Comparison of ENCODE assay signal across 8 mouse cellular contexts in genomic region chr4:151860441-151861331, GRCm38 (mm10). TPM values are rescaled to one million over a fixed set of nuclear protein-coding genes. Genes with fewer than 3 reads are reported as not detected.
DNase-seq lines count a peak whose midpoint lies in the region; ATAC-seq and TF ChIP-seq lines count a peak whose summit lies in the region.

No protein-coding gene starts in this region.

- peak; percentile 45 for DNase-seq in right cerebral cortex, postnatal 10 days (ENCODE audit: low spot score in 2 of 2)
- no peak for DNase-seq in right cerebral cortex, adult 18-20 months
- peak; percentile 48 to 58 for DNase-seq in cerebellum, postnatal 10 days
- peak; percentile 34 to 35 for DNase-seq in gastrocnemius, postnatal 4 days (ENCODE audit: low spot score in 2 of 2)
- DNase-seq in liver, embryonic 14.5 days (ENCODE audit: low read depth in 3 of 3, low spot score in 3 of 3): peak in 1 of 3 experiments; percentile 16
- peak; percentile 63 for DNase-seq in thymus, postnatal 25 days

- TF ChIP-seq CTCF in liver, embryonic 14.5 days (IDR thresholded peaks at IDR 0.05; ENCODE audit: low read depth): peak; percentile 34

- peak overlapping the region; percentile 75 for H3K4me3 ChIP-seq in intestine, embryonic 16.5 days (ENCODE audit: low read length)
- H3K4me3 ChIP-seq in liver, embryonic 14.5 days (ENCODE audit: insufficient read depth in 1 of 2, low read depth in 2 of 2, low read length in 2 of 2): peak overlapping the region; percentile 68 to 83
- peak overlapping the region; percentile 81 for H3K4me3 ChIP-seq in neural tube, embryonic 13.5 days

- ATAC-seq in intestine, embryonic 16.5 days: no peak
- ATAC-seq in liver, embryonic 14.5 days (ENCODE audit: insufficient read depth): no peak
- no peak for ATAC-seq in neural tube, embryonic 13.5 days (ENCODE audit: low read depth)

- H3K36me3 ChIP-seq in intestine, embryonic 16.5 days (ENCODE audit: control insufficient read depth, insufficient read depth, low read length): no peaks in the 10 kb centered on the region
- no peaks in the 10 kb centered on the region for H3K36me3 ChIP-seq in liver, embryonic 14.5 days (replicated peaks; ENCODE audit: control insufficient read depth, insufficient read depth, low read depth)
- H3K36me3 ChIP-seq in neural tube, embryonic 13.5 days: no peaks in the 10 kb centered on the region

- no peak for TF ChIP-seq EP300 in liver, embryonic 14.5 days (IDR thresholded peaks at IDR 0.05; ENCODE audit: low read depth)

- no peaks in the 10 kb centered on the region for H3K9me3 ChIP-seq in intestine, embryonic 16.5 days (ENCODE audit: control insufficient read depth, low read length)
- no peaks in the 10 kb centered on the region for H3K9me3 ChIP-seq in liver, embryonic 14.5 days (ENCODE audit: control insufficient read depth, low read length)
- H3K9me3 ChIP-seq in neural tube, embryonic 13.5 days: no peaks in the 10 kb centered on the region

- peak overlapping the region; percentile 49 for H3K27ac ChIP-seq in intestine, embryonic 16.5 days (ENCODE audit: low read length)
- H3K27ac ChIP-seq in liver, embryonic 14.5 days: no peak overlapping the region; the same call in 1 of the 2 replicates
- peak overlapping the region; percentile 94 for H3K27ac ChIP-seq in neural tube, embryonic 13.5 days (replicated peaks)

- H3K9ac ChIP-seq in intestine, embryonic 16.5 days (ENCODE audit: low read depth, low read length): peak overlapping the region; percentile 82
- H3K9ac ChIP-seq in liver, embryonic 14.5 days (replicated peaks): peak overlapping the region; percentile 83
- H3K9ac ChIP-seq in neural tube, embryonic 13.5 days: peak overlapping the region; percentile 90

- H3K27me3 ChIP-seq in intestine, embryonic 16.5 days (replicated peaks; ENCODE audit: control insufficient read depth, insufficient read depth, low read length): no peaks in the 10 kb centered on the region
- no peaks in the 10 kb centered on the region for H3K27me3 ChIP-seq in liver, embryonic 14.5 days (ENCODE audit: control insufficient read depth, insufficient read depth, low read length)
- H3K27me3 ChIP-seq in neural tube, embryonic 13.5 days: no peaks in the 10 kb centered on the region

- peak overlapping the region; percentile 95 for H3K4me2 ChIP-seq in intestine, embryonic 16.5 days (ENCODE audit: low read depth, low read length)
- H3K4me2 ChIP-seq in liver, embryonic 14.5 days (ENCODE audit: low read depth): peak overlapping the region; percentile 78
- H3K4me2 ChIP-seq in neural tube, embryonic 13.5 days: peak overlapping the region; percentile 93

- WGBS in intestine, embryonic 16.5 days: 2% methylated on average over 33 of the region's 63 CpGs
- WGBS in liver, embryonic 14.5 days (ENCODE audit: insufficient replicate concordance): 1% methylated on average over 52 of the region's 63 CpGs
- WGBS in neural tube, embryonic 13.5 days: 3% methylated on average over 41 of the region's 63 CpGs

- H3K4me1 ChIP-seq in intestine, embryonic 16.5 days (ENCODE audit: control insufficient read depth, insufficient read depth, low read length): peaks cover 8% of the 10 kb centered on the region
- peaks cover 24 to 28% of the 10 kb centered on the region in 2 experiments for H3K4me1 ChIP-seq in liver, embryonic 14.5 days (replicated peaks; ENCODE audit: control insufficient read depth in 2 of 2, insufficient read depth in 2 of 2, low read length in 1 of 2)
- H3K4me1 ChIP-seq in neural tube, embryonic 13.5 days (replicated peaks): peaks cover 44% of the 10 kb centered on the region

RNA-seq across cellular contexts. Expression of gene Camta1, which starts 1.0 kb away (rescaled TPM):
- 100 to 1,000 TPM in 1 of 2 experiments, 10 to 100 TPM in 1; 87.9 to 105 TPM for total RNA-seq in gastrocnemius, postnatal 4 days (2021)
- 51.4 and 69.1 TPM in 2 replicates for polyA plus RNA-seq in intestine, embryonic 16.5 days (2015; fragmentation: Nextera tagmentation; extraction: Ambion mirVana)
- polyA plus RNA-seq in liver, embryonic 14.5 days (2012; rRNA removed): 4.8 and 7.3 TPM in 2 replicates
- polyA plus RNA-seq in liver, embryonic 14.5 days (2014; fragmentation: Nextera tagmentation; extraction: Ambion mirVana): 31.0 and 32.8 TPM in 2 replicates
- polyA plus RNA-seq in neural tube, embryonic 13.5 days (2015; fragmentation: Nextera tagmentation; extraction: Ambion mirVana): 165 and 175 TPM in 2 replicates
